Mouse (Mus musculus): ENCODE results near the gene Slc22a15.

Slc22a15 gene

GRCm38 (mm10) chr3:101806149-101806548 lies 118.1 kb downstream of the Slc22a15 start:
- DNase-seq: peak; percentile 42 to 54
